Mouse (Mus musculus) embryonic fibroblast, embryonic 13.5 days (primary cell): ENCODE results near the gene Hyal6.

Experiments used
- CTCF ChIP-seq: IDR thresholded peaks from 2 replicates; pipeline ENCODE4 v1.5.1; 2011; ENCODE audit warnings: mild to moderate bottlenecking, control low read depth, low read length, moderate library complexity, borderline replicate concordance; ENCODE audit not compliant: insufficient read depth
- POLR2A ChIP-seq: IDR thresholded peaks from 2 replicates; pipeline ENCODE4 v1.6.1; 2011; ENCODE audit warnings: low read depth, mild to moderate bottlenecking, control low read depth, low read length, moderate library complexity

- TF ChIP-seq CTCF, result no peak
- no peak for TF ChIP-seq POLR2A
These were observed 25.5 kb upstream of the Hyal6 start for GRCm38 (mm10) chr6:24707499-24707898.
